Mouse (Mus musculus) lung, adult 2 months (tissue): Measurements from ENCODE around the gene Gpr146. TPM values are rescaled to one million over a fixed set of nuclear protein-coding genes. Genes with fewer than 3 reads are reported as not detected.

ENCODE experiments used
- DNase-seq: peaks from one replicate; pipeline ENCODE4 v3.0.0; 2022
- H3K4me1 ChIP-seq: fragments of 200-500 bp; 2 replicates; pipeline ENCODE4 v1.6.1; 2011; ENCODE audit warnings: low read length; ENCODE audit not compliant: control insufficient read depth, insufficient read depth
- H3K4me3 ChIP-seq: fragments of 200-500 bp; replicated peaks from 2 replicates; pipeline ENCODE3; 2011; ENCODE audit warnings: low read depth, mild to moderate bottlenecking, control low read depth, low read length; ENCODE audit errors: extremely low read depth
- CTCF ChIP-seq: fragments of 200-500 bp; IDR thresholded peaks from 2 replicates; pipeline ENCODE4 v1.5.1; 2011; ENCODE audit warnings: mild to moderate bottlenecking, low read length, control low read depth; ENCODE audit not compliant: insufficient read depth
- POLR2A ChIP-seq: fragments of 200-500 bp; IDR thresholded peaks from 2 replicates; pipeline ENCODE4 v1.6.1; 2011; ENCODE audit warnings: low read depth, mild to moderate bottlenecking, control low read depth, low read length, borderline replicate concordance; ENCODE audit errors: extremely low read depth
- WGBS: fragments of 180-500 bp; shearing (Covaris S2); methylation state at CpG from one replicate; pipeline ENCODE4 v1.1.7; 2018; 5-methylcytosine and 5-hydroxymethylcytosine counted together
- polyA plus RNA-seq: library from polyadenylated mRNA; depleted of rRNA; stranded (reverse); fragments of >200 nt; gene quantifications from 2 replicates; pipeline ENCODE4 v1.2.3, GENCODE M21; 2012; rRNA removed

The Gpr146 gene
- polyA plus RNA-seq, 1 experiment = 75.7 TPM

DNA sequence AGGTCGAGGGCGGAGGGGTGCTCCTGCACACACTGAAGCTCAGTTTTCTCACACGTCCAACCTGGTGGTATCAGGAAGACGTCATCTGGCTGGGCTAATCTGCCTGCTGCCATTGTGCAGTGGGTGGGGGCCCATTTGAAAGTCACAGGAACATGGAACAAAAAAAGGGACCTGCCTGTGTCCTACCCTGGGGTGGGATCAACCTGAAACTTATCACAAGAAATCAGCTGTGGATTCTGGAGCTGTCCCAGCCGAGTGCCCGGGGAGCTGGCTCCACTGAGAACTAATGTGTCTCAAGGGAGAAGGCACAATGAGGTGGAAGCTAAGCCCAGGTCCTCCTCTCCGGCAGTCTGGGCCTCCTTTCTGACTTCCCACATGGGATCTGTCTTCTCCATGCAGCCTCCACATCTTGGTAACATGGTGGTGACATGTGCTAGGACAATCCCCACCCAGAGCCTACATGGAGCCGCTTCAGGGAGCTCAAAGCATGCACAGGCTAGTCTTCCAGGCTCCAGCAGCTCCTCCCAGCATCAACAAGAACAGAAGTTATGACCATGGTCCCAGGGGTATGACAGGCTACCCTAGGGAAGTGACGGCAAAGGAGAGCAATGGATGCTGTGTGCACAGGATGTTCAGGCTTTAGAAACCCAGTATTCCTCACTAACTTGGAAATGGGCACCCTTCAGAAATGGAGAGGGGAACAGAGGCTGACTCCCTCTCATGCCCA, 56.5 kb downstream of the Gpr146 start:
- DNase-seq = no peak
- TF ChIP-seq POLR2A (no peak), CTCF (no peak)
- Histone ChIP-seq H3K4me3 (no peak overlapping the region), H3K4me1 (peaks cover 5% of the 10 kb centered on the region)
- 82% methylated on average over 9 of the region's 9 CpGs for WGBS

DNA sequence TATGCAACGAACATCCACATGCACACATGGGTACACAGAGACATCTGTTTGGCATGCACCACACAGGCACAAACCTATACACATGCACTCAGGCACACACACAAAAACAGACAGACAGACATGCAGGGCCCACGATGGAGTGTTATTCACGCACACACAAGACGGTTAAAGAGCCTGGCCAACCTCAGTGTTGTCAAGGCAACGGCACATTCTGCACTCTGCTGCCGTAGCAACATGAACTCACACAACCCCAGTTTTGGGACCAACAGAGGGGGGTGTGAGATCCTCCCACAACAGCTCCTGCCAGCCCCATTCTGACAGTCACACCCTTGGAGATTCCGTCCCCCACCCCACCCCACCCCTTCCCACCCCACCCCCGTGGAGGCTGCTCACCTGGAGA, 57.4 kb downstream of the Gpr146 start:
- no peak for DNase-seq
- Histone ChIP-seq H3K4me1 (peaks cover 5% of the 10 kb centered on the region), H3K4me3 (no peak overlapping the region)
- TF ChIP-seq CTCF (no peak), POLR2A (no peak)
- 62% methylated on average over 8 of the region's 8 CpGs for WGBS

DNA sequence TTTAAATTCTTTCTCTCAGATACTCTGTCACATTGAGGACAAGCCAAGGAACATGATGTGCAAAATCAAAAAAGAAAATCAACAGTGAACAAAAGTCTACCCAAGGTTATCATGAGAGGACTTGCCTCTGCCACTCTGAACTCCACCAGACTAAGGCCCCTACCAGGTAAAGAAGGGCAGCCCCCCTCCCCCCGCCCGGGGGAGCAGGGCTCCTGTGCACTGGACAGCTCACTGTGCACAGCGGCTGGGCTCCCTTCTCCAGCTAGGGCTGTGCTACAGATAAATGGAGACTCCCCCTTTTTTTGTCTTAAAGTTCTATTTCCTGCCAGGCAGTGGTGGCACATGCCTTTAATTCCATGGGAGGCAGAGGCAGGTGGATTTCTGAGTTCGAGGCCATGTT, 60.3 kb downstream of the Gpr146 start:
- Histone ChIP-seq H3K4me1 (peaks cover 2% of the 10 kb centered on the region; the same call in 1 of the 2 replicates), H3K4me3 (no peak overlapping the region)
- 84% methylated on average over 4 of the region's 4 CpGs for WGBS
- no peak for DNase-seq
- TF ChIP-seq CTCF (no peak), POLR2A (no peak)

DNA sequence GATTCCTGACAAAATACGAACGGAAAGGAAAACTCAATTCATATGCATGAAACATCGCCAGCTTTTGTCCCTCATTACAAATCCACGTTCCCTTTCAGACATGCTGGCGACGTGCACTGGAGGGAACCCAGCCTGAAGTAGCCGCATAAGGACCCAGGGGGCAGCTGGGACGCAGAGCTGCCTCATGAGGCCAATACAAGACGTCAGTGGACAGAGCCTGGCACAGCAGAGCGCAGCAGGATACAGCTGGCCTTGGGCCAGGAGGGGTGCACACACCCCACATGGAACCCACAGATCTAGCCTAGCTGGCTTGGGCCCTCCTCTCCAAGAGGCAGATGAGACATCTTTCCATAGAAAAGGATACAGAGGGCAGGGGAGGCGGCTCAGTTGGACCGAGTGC, 60.9 kb downstream of the Gpr146 start:
- Histone ChIP-seq H3K4me1 (no peaks in the 10 kb centered on the region), H3K4me3 (no peak overlapping the region)
- WGBS = 76% methylated on average over 12 of the region's 12 CpGs
- TF ChIP-seq POLR2A (no peak), CTCF (no peak)
- DNase-seq = no peak

DNA sequence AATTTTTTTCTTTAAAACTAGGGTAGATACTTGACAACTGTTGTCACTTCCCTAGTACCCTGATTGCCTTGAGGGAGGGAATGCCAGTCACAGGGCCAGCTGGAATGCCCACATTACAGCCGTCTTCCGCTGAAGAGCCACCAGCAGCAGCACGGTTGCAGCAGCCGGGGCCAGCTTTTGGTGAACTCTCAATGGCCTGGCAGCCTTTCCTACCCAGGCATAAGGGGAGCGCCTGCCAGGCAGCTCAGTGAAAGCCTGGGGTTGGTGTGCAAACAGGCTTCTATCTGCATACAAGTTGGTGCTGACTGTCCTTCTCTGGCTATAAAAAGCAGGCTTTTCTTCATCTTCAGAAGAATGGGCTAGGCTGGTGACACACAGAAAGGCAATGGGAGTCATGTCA, 63.0 kb downstream of the Gpr146 start:
- no peak for DNase-seq
- Histone ChIP-seq H3K4me1 (no peaks in the 10 kb centered on the region), H3K4me3 (no peak overlapping the region)
- WGBS = 69% methylated on average over 5 of the region's 5 CpGs
- TF ChIP-seq CTCF (no peak), POLR2A (no peak)

DNA sequence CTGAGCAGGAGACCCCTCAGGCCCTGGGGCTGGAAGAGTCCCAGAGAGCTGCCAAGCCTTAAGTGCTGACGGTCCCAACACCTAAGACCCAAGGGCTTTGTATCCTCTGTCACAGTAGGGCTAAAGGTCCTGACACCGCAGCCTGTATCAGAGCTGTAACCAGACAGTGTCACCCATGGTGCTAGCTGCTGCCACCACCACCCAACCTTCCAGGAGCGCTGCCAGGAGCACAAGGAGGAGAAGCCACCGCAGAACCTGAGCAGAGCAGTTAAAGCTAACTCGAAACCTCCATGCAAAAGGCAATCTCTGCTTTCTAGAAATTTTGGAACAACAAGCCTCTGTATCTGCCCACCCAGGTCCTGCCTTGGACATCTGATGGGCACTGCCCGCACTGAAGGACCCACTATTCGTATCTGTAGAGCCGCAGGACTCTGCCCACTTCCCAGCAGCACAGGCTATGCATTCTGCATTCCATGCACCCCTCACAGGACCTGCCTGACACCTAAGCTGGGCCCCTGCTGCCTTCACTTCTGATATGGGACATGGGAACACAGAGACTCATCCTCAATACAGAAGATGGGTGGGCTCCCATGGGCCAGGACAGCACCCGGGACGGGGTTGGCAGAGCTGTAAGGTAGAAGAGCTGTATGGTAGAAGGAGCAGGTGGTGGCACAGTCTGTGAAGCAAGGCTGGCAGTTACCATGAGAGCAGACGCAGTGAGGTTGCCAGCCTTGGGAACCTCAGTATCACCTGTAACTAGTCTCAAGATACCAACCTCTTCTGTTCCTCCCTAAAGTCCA, 63.6 kb downstream of the Gpr146 start:
- H3K4me3 ChIP-seq = no peak overlapping the region
- WGBS = 93% methylated on average over 11 of the region's 11 CpGs
- DNase-seq = no peak
- H3K4me1 ChIP-seq = no peaks in the 10 kb centered on the region
- TF ChIP-seq CTCF = no peak
- TF ChIP-seq POLR2A = no peak

DNA sequence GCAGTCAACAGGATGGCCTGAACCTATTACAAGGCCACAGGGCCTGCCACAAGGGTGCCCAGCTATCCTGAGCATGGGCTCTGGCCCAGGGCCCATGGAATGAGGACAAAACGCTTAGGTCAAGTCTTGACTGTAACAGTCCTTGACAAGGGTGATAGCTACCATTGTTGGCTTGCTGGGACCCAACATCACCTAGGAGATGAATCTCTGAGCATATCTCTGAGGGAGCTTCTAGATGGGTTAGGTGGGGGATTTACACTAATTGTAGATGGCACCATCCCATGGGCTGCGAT, 64.2 kb downstream of the Gpr146 start:
- no peak for TF ChIP-seq POLR2A
- no peaks in the 10 kb centered on the region for H3K4me1 ChIP-seq
- no peak for DNase-seq
- H3K4me3 ChIP-seq = no peak overlapping the region
- WGBS = 86% methylated on average over 2 of the region's 2 CpGs

DNA sequence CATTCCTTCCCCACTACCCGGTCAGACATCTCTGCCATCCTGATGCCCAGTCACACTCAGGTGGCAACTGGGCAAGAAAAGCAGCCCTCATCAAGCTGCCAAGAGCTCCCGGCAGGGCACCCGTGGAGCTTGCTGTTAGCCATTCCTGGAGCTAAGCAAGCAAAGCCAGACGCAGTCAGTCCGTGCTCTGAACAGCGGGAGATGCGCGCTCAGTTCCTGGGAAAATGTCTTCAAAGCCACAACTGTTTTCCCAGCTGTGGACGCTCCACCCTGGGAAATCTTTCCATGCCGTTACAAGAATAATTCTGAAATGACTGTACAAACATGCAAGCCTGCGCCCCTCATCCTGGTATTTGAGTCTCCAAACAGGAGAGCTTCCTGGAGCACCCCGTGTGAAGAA, 64.9 kb downstream of the Gpr146 start:
- H3K4me3 ChIP-seq = no peak overlapping the region
- 65% methylated on average over 12 of the region's 12 CpGs for WGBS
- no peak for DNase-seq
- H3K4me1 ChIP-seq = no peaks in the 10 kb centered on the region
- TF ChIP-seq CTCF = no peak
- no peak for TF ChIP-seq POLR2A

DNA sequence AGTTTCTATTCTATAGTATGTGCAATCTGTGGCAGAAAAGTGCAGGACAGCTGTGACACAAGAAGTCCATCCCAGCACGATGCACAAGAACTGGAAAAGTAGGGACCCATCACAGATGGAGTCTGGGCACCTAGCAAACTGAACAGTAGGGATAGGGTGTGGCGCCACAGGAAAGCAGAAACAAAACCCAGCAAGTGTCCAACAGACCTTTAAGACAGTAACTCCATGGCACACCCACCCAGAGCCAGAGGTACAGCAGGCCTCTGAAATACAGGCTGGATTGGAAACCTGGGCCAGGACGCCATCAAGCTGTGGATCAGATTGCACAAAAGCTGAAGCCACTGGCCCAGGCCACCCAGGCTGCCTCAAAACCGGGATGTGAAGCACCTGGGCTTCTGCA, 65.5 kb downstream of the Gpr146 start:
- Histone ChIP-seq H3K4me3 (no peak overlapping the region), H3K4me1 (no peaks in the 10 kb centered on the region)
- DNase-seq = no peak
- TF ChIP-seq POLR2A (no peak), CTCF (no peak)
- WGBS = 63% methylated on average over 4 of the region's 4 CpGs

DNA sequence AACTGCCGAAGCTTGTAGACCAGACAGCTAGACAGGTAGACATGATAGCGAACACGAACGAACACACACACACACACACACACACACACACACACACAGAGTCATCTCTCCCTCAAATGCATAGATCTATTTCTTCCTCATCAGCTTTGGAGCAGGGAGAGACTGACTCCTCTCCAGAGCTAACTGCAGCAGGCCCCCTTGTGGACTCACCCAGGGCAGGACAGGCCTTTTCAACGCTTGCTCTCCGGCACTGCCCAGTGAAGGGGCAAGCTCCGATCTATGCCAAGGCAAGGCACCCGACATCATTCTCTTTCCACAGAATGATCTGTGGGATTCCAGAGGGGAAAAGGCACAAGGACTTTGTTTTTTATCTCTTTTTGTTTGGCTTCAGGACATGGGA, 67.8 kb downstream of the Gpr146 start:
- Histone ChIP-seq H3K4me3 (no peak overlapping the region), H3K4me1 (peaks cover 7% of the 10 kb centered on the region; the same call in 1 of the 2 replicates)
- TF ChIP-seq POLR2A (no peak), CTCF (peak; percentile 43; the same call in 1 of the 2 replicates)
- 67% methylated on average over 8 of the region's 8 CpGs for WGBS
- DNase-seq = no peak

Other genes with a start within 250 kb of the Gpr146 start
- gene Prkar1b, start 227.7 kb upstream of the Gpr146 start, polyA plus RNA-seq = 18.8 and 19.5 TPM in 2 replicates
- 24.5 and 25.6 TPM in 2 replicates for gene Dnaaf5, start 227.5 kb upstream of the Gpr146 start, polyA plus RNA-seq
- 48.5 and 57.9 TPM in 2 replicates for gene Sun1, start 177.1 kb upstream of the Gpr146 start, polyA plus RNA-seq
- 105 and 162 TPM in 2 replicates for gene Get4, start 125.4 kb upstream of the Gpr146 start, polyA plus RNA-seq
- 12.1 and 13.8 TPM in 2 replicates for gene Adap1, start 52.1 kb upstream of the Gpr146 start, polyA plus RNA-seq
- gene Cox19, start 26.3 kb upstream of the Gpr146 start, polyA plus RNA-seq = 51.7 and 61.9 TPM in 2 replicates
- 0.33 TPM in 1 of 2 replicates, not detected in the other for gene Cyp2w1, start 25.1 kb upstream of the Gpr146 start, polyA plus RNA-seq
- 7.2 and 9.0 TPM in 2 replicates for gene C130050O18Rik, start 27.6 kb downstream of the Gpr146 start, polyA plus RNA-seq
- gene Gper1, start 45.5 kb downstream of the Gpr146 start, polyA plus RNA-seq = 2.7 and 3.3 TPM in 2 replicates
- 12.2 and 14.0 TPM in 2 replicates for gene 3110082I17Rik, start 82.8 kb downstream of the Gpr146 start, polyA plus RNA-seq
- 15.1 and 19.6 TPM in 2 replicates for gene Zfand2a, start 106.9 kb downstream of the Gpr146 start, polyA plus RNA-seq
- gene Uncx, start 165.8 kb downstream of the Gpr146 start, polyA plus RNA-seq = not detected in 2 replicates